Mouse (Mus musculus): ENCODE measurements around the gene Itga4. TPM values are rescaled to one million over a fixed set of nuclear protein-coding genes. Genes with fewer than 3 reads are reported as not detected.

The Itga4 gene
- polyA plus RNA-seq, 1 experiment from 2014 or later, result 7.4 TPM

DNA sequence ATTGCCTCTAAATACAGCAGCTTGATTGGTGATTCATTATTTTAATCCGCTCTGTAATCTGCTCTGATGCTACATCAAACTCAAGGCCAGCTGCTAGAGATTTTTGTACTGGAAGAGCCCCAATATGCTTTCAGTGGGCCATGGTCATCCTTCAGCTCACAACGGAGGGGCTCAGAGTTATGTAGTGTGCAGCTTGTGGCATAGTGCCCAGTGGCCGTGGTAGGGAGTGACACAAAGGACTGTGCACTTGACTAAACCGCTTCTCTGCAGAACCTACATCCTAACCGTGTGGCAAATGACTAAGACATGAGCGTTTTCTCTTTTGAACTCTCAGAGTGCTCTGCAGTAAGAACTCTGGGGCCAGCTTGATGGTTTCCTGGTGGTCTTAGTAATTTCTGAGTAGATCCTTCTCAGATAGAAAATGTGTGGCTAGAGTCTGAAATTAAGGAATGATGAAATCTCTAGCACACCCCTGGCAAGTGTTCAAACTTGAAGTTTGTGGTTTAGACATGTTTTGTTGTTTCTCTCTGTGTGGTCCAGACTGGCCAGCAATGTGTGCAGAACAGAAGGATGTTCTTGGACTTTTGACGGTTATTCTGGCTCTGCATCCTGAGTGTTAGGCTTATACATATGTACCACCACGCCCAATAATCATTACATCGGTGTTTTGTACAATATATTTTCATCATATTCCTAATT is 61.1 kb downstream of the Itga4 start:
- H3K4me1 ChIP-seq, result no peaks in the 10 kb centered on the region
- H3K36me3 ChIP-seq, result no peaks in the 10 kb centered on the region
- no peak overlapping the region for H3K4me3 ChIP-seq
- H3K27ac ChIP-seq, result no peak overlapping the region
- H3K9ac ChIP-seq, result no peak overlapping the region
- ATAC-seq (ENCODE audit: insufficient number of reproducible peaks, low FRiP score, low TSS enrichment, low read depth), result no peak
- WGBS, result 81% methylated on average over 9 of the region's 9 CpGs
- no peaks in the 10 kb centered on the region for H3K27me3 ChIP-seq
- H3K9me3 ChIP-seq, result no peaks in the 10 kb centered on the region
- no peak overlapping the region for H3K4me2 ChIP-seq

DNA sequence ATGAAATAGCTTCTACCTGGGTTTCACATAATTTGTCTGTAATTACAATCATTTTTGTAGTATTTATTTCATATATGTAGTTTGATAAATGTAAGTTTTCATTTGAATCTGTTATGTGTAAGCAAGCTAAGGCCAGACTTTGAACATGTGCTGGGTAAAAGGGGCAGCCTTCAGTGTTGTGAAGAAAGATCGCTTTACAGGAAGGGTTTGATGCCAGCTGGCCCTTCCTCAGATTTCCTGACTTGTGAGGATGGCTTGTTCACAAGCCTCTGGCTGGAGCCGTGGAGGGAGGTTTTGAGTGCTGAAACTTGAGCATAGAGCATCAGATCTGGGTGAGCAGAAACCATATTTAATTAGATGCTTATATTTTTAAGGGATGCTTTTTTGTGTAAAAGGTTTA is 72.9 kb downstream of the Itga4 start:
- WGBS, result 30% methylated on average over 2 of the region's 2 CpGs

DNA sequence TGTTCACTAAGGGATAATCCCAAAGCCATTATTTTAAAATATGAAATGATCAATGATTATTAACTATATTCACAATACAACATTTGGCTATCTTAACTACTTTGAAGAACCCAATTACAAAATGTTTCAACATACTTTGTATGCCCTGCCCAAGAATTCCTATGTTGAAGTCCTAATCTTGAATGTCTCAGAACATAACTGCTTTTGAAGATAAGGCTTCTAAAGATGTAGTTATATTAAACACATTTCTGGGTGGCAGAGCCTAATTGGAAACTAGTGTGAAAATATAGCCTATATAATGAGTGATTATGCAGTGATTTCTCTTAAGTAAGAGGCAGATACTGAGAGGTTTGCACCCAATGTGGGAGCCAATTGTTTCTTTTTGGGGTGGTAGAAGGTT is 79.4 kb downstream of the Itga4 start:
- H3K4me2 ChIP-seq, result no peak overlapping the region
- no peak overlapping the region for H3K9ac ChIP-seq
- no peak for ATAC-seq (ENCODE audit: insufficient number of reproducible peaks, low FRiP score, low TSS enrichment, low read depth)
- no peaks in the 10 kb centered on the region for H3K27me3 ChIP-seq
- no peaks in the 10 kb centered on the region for H3K4me1 ChIP-seq
- H3K4me3 ChIP-seq, result no peak overlapping the region
- no peak overlapping the region for H3K27ac ChIP-seq
- no peaks in the 10 kb centered on the region for H3K9me3 ChIP-seq
- no peaks in the 10 kb centered on the region for H3K36me3 ChIP-seq

More for the DNA sequence above, 72.9 kb downstream of the Itga4 start:
- no peaks in the 10 kb centered on the region for H3K4me1 ChIP-seq
- H3K4me3 ChIP-seq, result no peak overlapping the region
- ATAC-seq (ENCODE audit: insufficient number of reproducible peaks, low FRiP score, low TSS enrichment, low read depth), result no peak
- no peaks in the 10 kb centered on the region for H3K27me3 ChIP-seq
- no peak overlapping the region for H3K9ac ChIP-seq
- no peak overlapping the region for H3K4me2 ChIP-seq
- H3K36me3 ChIP-seq, result no peaks in the 10 kb centered on the region
- no peak overlapping the region for H3K27ac ChIP-seq
- no peaks in the 10 kb centered on the region for H3K9me3 ChIP-seq

DNA sequence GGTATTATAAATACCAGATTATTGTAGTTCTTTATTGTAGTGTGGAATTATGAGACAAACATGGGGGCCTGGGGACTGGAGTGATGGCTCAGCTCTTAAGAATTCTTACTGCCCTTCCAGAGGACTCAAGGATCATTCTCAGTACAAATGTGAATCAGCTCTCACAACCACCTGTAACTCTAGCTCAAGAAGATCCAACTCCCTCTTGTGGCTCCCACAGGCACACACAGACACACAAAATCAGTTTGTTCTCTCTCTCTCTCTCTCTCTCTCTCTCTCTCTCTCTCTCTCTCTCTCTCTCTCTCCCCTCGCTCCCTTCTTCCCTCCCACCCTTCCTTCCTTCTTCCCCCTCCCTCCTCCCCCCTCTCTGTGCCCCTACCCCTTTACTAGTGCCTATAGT is 80.9 kb downstream of the Itga4 start:
- 62% methylated on average over 1 of the region's 1 CpGs for WGBS
- no peak overlapping the region for H3K4me3 ChIP-seq
- no peaks in the 10 kb centered on the region for H3K36me3 ChIP-seq
- H3K9ac ChIP-seq, result no peak overlapping the region
- no peaks in the 10 kb centered on the region for H3K4me1 ChIP-seq
- H3K27ac ChIP-seq, result no peak overlapping the region
- no peaks in the 10 kb centered on the region for H3K27me3 ChIP-seq
- ATAC-seq (ENCODE audit: insufficient number of reproducible peaks, low FRiP score, low TSS enrichment, low read depth), result no peak
- no peaks in the 10 kb centered on the region for H3K9me3 ChIP-seq
- no peak overlapping the region for H3K4me2 ChIP-seq

DNA sequence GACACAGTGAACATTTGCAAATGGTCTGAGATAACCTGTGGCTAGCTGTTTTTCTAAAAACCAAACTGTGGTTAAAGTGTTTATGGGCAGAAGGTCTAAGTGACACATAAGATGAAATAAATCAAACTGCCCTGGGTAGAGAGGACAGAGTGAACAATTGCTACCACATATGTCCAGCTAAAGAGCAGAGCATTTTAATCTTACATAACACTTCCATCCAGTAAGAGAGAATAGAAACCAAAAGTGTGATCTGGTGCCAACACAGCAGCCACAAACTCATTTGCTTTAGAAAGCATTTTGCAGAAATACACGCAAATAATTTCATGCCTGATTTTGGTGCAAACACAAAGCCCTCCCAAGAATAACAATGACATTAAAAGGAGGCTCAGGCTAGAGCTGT is 83.8 kb downstream of the Itga4 start:
- Histone ChIP-seq H3K9ac (no peak overlapping the region), H3K4me2 (no peak overlapping the region), H3K4me3 (no peak overlapping the region), H3K27ac (no peak overlapping the region), H3K27me3 (no peaks in the 10 kb centered on the region), H3K9me3 (no peaks in the 10 kb centered on the region), H3K4me1 (no peaks in the 10 kb centered on the region), H3K36me3 (no peaks in the 10 kb centered on the region)
- WGBS, result 62% methylated on average over 1 of the region's 1 CpGs
- no peak for ATAC-seq (ENCODE audit: insufficient number of reproducible peaks, low FRiP score, low TSS enrichment, low read depth)

DNA sequence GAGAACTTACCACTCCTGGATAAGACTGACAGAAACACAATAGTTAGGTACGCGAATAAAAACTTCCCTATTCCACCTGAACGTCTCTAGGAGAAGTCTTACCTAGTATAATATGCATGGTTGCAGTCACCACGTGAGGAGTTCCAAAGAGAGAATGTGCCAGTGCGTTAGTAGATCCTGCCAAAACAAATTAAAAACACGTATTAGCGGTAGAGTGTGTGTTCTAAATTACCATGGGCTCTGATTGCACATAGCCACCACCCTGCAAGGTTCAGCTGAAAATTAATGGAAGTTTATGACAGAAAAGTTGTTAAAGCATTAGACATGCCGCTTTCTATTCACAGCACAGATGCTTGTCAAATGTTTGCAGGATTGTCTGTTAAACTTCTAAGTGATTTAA is 87.9 kb downstream of the Itga4 start:
- no peak for ATAC-seq (ENCODE audit: insufficient number of reproducible peaks, low FRiP score, low TSS enrichment, low read depth)
- no peaks in the 10 kb centered on the region for H3K4me1 ChIP-seq
- no peak overlapping the region for H3K4me3 ChIP-seq
- no peaks in the 10 kb centered on the region for H3K36me3 ChIP-seq
- no peaks in the 10 kb centered on the region for H3K9me3 ChIP-seq
- no peak overlapping the region for H3K4me2 ChIP-seq
- WGBS, result 56% methylated on average over 8 of the region's 8 CpGs
- no peaks in the 10 kb centered on the region for H3K27me3 ChIP-seq
- no peak overlapping the region for H3K27ac ChIP-seq
- H3K9ac ChIP-seq, result no peak overlapping the region

DNA sequence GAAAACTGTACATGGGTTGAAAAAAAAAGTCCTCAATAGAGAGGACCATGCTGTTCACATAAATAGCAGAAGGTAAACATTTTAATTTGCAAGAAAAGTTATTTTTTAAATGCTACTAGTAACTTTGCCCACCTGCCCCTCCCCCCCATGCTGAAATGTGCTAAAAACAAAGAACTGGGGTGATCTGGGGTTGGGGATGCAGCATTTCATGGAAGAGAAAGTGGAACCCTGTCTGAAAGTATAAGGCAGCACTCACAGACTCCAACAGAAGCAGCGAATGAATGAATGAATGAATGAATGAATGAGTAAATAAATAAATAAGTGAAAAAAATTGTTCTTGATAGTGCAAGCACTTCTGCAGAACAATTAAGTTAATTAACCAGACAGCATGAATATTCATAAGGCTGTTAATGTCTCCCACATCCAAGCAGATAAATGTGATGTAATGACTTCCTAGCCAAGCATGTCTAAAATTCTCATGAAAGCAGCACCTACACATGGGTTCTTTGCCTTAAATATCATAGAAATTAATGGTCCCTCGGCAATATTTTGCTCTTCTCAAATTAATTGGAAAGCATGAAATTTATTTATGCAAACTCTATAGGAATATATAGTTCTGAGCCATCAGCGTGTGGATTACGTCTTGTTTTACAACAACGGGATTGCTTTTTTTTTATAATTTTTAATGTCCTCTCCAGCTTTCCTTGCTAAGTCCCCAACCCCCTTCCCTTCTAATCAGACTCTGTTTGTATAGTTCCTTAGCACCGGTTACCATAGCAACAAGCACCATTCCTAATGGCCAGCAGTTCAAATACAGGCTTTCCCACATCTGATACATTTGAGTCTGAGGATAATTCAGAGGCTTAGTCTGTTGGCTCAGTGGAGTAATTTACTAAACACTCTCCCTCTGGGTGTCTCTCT is 96.2 kb downstream of the Itga4 start:
- no peaks in the 10 kb centered on the region for H3K9me3 ChIP-seq
- no peaks in the 10 kb centered on the region for H3K36me3 ChIP-seq
- ATAC-seq (ENCODE audit: insufficient number of reproducible peaks, low FRiP score, low TSS enrichment, low read depth), result no peak
- H3K4me2 ChIP-seq, result no peak overlapping the region
- no peak overlapping the region for H3K27ac ChIP-seq
- H3K9ac ChIP-seq, result no peak overlapping the region
- WGBS, result 80% methylated on average over 6 of the region's 6 CpGs
- H3K4me1 ChIP-seq, result no peaks in the 10 kb centered on the region
- H3K27me3 ChIP-seq, result no peaks in the 10 kb centered on the region
- H3K4me3 ChIP-seq, result no peak overlapping the region

DNA sequence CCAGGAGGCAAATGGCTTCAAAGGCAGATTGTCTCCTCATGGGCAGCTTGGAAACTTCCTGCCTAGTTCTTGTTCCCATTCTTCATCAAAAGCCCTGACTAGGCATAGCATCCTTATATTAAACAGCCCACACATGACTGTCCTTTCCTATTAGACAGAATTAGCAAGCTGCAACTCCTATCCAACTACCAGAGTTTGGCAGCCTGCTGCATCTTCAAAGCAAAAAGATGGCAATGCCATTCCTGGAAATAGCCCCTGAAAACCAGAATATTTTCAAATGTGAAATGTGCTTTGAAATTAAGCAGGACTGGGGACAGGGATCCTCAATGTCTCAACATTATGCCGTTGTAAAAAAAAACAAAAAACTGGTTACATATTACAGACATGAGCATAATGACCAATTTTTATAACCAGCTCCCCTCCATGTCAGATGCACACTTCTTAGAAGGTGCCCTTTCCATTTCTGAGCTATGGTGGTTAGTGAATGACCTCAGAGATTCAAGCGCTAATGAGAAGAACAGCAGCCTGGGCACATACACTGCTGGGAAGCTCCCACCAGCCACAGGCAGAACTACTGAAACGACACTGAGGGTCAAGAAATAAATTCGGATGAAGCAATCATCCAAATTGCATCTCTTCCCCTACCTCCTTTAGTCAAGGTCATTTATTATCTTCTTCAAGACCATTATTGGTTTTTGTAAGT is 97.0 kb downstream of the Itga4 start:
- Histone ChIP-seq H3K27me3 (no peaks in the 10 kb centered on the region), H3K9ac (no peak overlapping the region), H3K4me2 (no peak overlapping the region), H3K36me3 (no peaks in the 10 kb centered on the region), H3K4me1 (no peaks in the 10 kb centered on the region), H3K9me3 (no peaks in the 10 kb centered on the region), H3K4me3 (no peak overlapping the region), H3K27ac (no peak overlapping the region)
- ATAC-seq (ENCODE audit: insufficient number of reproducible peaks, low FRiP score, low TSS enrichment, low read depth), result no peak
- WGBS, result 80% methylated on average over 4 of the region's 4 CpGs

DNA sequence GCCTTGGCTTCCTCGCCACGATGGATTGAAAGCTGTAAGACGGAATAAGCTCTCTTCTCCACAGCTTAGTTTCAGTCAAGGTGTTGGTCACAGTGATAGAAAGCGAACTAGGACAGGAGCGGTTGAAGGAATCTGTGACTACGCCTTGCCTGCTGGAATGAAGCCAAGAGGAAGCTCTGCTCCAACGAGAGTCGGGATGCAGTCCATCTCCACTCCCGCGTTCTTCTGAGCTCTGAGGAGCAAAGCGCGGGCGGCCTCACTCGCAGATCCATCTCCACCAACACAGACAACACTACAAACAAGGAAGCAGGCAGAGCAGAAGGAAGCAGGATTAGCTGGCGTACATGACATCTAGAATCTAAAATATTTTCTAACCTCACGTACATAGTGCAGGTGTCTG is 99.5 kb downstream of the Itga4 start:
- H3K9me3 ChIP-seq, result no peaks in the 10 kb centered on the region
- H3K27me3 ChIP-seq, result no peaks in the 10 kb centered on the region
- H3K4me3 ChIP-seq, result no peak overlapping the region
- no peak for ATAC-seq (ENCODE audit: insufficient number of reproducible peaks, low FRiP score, low TSS enrichment, low read depth)
- no peaks in the 10 kb centered on the region for H3K36me3 ChIP-seq
- H3K9ac ChIP-seq, result no peak overlapping the region
- no peak overlapping the region for H3K4me2 ChIP-seq
- WGBS, result 87% methylated on average over 16 of the region's 16 CpGs
- H3K4me1 ChIP-seq, result no peaks in the 10 kb centered on the region
- no peak overlapping the region for H3K27ac ChIP-seq

DNA sequence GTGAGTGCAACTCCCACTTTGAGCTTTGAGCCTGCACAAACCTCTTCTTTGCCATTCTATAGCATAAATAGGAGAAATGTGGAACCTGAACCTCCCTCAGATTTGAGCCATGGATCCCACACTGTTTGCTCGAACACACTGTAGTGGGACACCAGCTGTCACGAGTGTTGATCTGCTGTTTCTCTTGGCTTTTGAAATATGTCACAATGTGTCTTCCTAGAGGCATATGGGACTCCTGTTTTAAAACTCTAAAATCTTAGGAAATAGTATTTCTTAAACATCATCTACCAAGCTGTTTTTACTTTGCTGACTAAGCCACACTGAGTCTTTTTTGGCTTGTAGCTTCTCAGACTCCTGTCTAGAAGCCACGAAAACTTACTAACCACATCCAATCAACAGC is 102.6 kb downstream of the Itga4 start:
- no peak overlapping the region for H3K4me2 ChIP-seq
- no peaks in the 10 kb centered on the region for H3K27me3 ChIP-seq
- H3K9ac ChIP-seq, result no peak overlapping the region
- no peak overlapping the region for H3K27ac ChIP-seq
- no peaks in the 10 kb centered on the region for H3K4me1 ChIP-seq
- no peak overlapping the region for H3K4me3 ChIP-seq
- no peaks in the 10 kb centered on the region for H3K36me3 ChIP-seq
- 79% methylated on average over 3 of the region's 3 CpGs for whole genome bisulfite sequencing
- no peak for ATAC-seq (ENCODE audit: insufficient number of reproducible peaks, low FRiP score, low TSS enrichment, low read depth)
- H3K9me3 ChIP-seq, result no peaks in the 10 kb centered on the region

DNA sequence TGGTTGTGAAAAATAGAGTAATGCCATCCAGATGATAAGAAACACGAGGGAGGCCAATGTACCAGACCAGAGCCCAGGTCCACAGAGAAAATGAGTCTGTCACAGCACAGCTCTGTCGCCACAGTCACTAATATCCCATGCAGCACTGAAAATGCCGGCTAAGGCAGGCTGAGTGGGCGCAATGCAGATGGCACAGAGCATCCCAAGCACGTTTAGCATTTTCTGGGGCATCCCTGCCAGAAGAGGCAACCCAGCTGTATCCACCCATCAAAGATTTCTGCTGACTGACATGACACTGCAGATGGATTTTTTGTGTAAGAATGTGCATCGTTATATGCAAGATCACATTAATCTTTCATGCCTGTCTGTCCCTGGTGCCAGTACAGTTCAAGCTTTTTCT is 106.8 kb downstream of the Itga4 start:
- Histone ChIP-seq H3K4me2 (no peak overlapping the region), H3K27ac (no peak overlapping the region), H3K4me1 (no peaks in the 10 kb centered on the region), H3K9me3 (no peaks in the 10 kb centered on the region), H3K36me3 (no peaks in the 10 kb centered on the region), H3K9ac (no peak overlapping the region), H3K27me3 (no peaks in the 10 kb centered on the region), H3K4me3 (no peak overlapping the region)
- 67% methylated on average over 6 of the region's 6 CpGs for WGBS
- ATAC-seq (ENCODE audit: insufficient number of reproducible peaks, low FRiP score, low TSS enrichment, low read depth), result no peak

DNA sequence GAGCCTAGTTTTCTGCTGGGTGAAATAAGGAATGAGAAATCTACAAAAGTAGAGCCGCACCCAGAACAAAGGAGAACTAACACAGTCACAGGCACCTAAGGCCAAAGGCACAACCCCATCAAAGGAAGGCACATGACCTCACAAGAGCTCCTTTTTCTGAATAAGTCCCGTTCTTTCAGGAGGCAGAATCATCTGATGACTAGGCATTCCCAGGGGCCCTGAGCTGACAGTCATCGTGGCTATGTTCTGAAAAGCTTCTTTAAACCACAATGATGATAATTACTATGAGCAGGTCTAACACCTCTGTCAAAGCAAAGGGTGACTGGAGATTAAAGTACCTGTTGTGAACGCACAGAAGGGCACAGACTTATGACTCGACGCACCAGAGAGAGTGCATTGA is 108.7 kb downstream of the Itga4 start:
- no peaks in the 10 kb centered on the region for H3K27me3 ChIP-seq
- no peak for ATAC-seq (ENCODE audit: insufficient number of reproducible peaks, low FRiP score, low TSS enrichment, low read depth)
- H3K4me3 ChIP-seq, result no peak overlapping the region
- H3K4me1 ChIP-seq, result no peaks in the 10 kb centered on the region
- no peaks in the 10 kb centered on the region for H3K36me3 ChIP-seq
- no peaks in the 10 kb centered on the region for H3K9me3 ChIP-seq
- 80% methylated on average over 6 of the region's 6 CpGs for WGBS
- H3K27ac ChIP-seq, result no peak overlapping the region
- no peak overlapping the region for H3K4me2 ChIP-seq
- no peak overlapping the region for H3K9ac ChIP-seq
